Mouse (Mus musculus) adrenal gland, postnatal 36 days (tissue): ENCODE measurements at regions not wholly inside any gene's neighbourhood (a gene's known extent, or its start where the extent isn't known, plus 50 kb on each side); places are given as distances from the start of the nearest gene placed in this dataset.

ENCODE experiments used
- DNase-seq, 2 experiments: peaks; one replicate each; pipeline ENCODE4 v3.0.0; 2021; ENCODE audit warnings: mixed read lengths in 1 of 2

DNA sequence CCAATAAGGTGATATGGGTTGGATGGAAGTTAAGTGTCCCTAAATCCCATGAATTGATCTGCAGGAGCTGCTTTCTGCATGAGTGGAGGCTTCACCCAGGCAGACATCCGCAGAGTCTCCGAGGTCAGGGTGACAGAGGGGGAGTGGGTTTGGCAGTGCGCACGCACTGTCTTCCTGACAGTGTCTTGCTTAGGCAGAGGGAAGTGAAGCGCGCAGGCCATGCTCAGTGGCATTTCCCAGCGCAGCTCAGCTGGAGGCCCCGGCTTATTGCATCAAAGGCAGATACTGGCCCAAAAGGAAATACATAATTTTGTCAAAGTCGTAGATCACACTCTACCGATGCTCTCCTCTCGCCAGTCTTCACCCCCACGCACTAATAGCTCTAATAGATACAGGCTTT lies 252.7 kb upstream of the Dnajc24 start:
- DNase-seq: no peak

GRCm38 (mm10) chr2:106234358-106234757 lies 231.0 kb upstream of the Dnajc24 start:
- DNase-seq: no peak

GRCm38 (mm10) chr2:106231136-106231535 lies 227.8 kb upstream of the Dnajc24 start:
- DNase-seq: no peak

GRCm38 (mm10) chr2:106230021-106230420 lies 226.7 kb upstream of the Dnajc24 start:
- DNase-seq: no peak

DNA sequence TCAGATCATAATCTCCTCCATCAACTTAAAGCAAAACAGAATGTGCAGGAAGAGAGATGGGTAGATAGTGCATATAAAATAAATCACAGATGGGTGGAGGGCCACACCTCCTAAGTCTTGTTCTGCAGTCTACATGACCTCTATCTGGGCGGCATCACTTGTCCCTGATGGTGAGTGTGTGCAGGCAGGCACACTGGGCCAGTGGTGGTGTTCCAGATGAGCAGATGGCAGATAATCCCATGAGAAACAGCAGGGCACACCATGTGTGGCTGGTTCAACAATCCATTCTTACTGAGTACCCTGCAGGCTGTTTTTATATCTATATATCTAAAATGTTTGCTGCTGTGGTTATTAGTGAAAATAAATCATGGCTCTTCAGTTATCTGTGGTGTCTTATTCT lies 224.9 kb upstream of the Dnajc24 start:
- no peak for DNase-seq

DNA sequence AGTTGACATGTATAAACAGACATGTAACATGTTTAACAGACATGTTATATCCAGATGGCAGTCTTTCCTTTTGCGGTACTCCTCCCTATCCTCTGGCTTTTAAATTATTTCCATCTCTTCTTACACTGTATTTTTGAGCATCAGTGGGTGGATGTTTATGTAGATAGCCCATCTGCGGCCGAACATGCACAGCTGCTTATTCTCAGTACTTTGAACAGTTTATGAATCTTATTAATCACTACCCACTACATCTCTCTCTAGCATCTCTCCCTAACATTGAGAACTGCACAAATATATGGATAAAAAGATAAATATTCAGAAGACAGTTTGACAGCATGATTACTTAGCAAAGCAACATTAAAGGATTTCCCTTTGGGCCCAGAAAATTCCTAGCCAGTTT lies 212.8 kb upstream of the Dnajc24 start:
- DNase-seq: no peak

DNA sequence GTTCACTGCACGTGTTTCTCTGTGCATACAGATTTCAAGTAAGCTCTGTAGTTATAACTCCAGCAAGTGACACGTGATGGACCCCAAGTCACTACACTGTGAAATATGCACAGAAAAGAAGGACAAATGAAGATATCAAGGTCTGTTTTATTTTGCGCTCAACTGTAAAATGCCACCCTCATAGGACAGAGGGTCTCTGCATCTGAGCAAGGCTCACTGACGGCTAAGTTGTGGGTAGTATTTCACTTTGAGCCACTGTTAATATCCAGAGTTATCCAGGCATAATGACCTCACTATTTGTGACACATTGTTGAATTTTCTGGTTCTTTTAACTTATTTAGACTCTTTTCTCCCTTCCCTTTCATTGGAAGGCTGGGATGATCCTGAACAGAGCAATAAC lies 210.4 kb upstream of the Dnajc24 start:
- DNase-seq: no peak

DNA sequence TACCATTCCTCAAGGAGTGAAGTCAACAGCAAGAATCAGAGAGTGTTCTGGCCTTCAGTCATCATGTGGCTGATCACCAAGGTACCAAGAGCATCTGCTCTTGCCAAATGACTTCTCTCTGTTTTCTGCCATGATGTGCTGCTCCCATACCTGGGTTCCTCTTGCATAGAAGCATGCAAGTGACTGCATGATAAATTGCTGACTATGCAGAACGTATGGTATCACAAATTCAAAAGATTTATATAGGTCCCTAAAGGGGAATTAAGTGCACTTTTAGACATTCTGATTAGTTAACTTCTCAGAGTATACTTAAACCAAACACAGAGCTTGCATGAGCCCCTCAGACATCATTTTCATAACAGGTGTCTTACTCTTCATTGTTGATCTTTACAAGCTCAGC lies 207.4 kb upstream of the Dnajc24 start:
- no peak for DNase-seq

DNA sequence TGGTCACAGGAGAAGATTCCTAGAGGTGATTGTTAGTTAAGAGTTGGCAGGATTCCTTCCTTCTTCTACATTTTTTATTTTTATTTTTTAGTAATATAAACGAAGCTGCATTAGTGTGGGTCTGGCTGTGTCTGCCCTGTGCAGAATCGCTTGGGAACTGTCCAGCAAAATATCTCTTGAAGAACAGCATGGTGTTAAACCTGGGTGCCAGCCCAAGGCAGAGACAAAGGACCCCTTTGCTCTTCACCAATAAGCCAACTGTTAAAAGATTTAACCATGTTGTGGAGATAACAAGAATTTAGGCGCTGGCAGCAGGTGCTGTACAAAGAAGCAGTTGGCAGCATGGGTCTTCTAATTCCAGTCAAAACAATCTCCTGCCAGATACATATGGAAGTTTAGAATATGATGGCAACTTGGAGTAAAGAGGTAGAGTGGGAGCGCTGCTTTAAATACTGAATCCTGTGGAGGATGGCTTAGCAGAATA lies 205.5 kb upstream of the Dnajc24 start:
- no peak for DNase-seq

DNA sequence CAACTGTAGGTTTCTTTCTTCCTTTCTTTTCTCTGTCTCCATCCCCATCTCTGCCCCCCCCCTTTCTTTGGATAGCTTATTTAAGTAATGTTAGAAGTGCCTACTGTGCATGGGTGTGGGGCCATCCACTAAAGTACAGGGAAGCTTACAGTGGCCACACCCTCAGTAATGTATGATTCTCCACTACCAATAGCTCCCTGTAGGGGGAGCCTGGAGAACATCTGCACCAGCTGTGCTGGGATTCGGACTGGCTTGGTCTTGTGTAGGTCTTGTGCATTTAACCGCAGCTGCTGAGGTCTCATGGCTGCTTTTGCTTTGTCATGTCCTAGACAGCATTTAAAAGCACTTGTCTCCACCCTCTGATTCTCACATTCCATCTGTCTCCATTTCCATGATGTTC lies 196.8 kb upstream of the Dnajc24 start:
- no peak for DNase-seq

GRCm38 (mm10) chr2:106195170-106195569 lies 191.8 kb upstream of the Dnajc24 start:
- DNase-seq: no peak

GRCm38 (mm10) chr2:106194369-106195023 lies 191.1 kb upstream of the Dnajc24 start:
- DNase-seq: peak; percentile 78 to 81

DNA sequence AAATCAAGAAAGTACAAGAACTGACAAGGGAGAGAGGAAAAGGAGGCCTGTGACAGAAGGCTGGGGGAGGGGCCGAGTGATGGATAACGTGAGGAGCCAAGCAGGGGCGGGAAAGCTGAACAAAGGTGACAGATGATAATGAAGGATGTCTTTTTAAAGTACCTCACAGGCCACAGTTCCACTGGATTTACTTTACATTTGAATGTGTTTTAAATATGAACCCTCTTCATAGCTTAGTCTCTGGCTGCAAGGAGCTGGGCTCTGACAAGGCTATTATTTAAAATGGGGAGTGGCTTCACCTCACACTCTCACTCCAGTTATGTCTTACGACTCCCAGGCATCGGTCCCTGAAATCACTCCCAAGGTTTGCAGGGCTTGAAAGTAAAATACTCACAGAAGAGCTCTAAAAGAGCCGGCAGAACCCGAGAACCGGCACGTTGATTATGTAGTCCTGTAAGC lies 190.6 kb upstream of the Dnajc24 start:
- no peak for DNase-seq

DNA sequence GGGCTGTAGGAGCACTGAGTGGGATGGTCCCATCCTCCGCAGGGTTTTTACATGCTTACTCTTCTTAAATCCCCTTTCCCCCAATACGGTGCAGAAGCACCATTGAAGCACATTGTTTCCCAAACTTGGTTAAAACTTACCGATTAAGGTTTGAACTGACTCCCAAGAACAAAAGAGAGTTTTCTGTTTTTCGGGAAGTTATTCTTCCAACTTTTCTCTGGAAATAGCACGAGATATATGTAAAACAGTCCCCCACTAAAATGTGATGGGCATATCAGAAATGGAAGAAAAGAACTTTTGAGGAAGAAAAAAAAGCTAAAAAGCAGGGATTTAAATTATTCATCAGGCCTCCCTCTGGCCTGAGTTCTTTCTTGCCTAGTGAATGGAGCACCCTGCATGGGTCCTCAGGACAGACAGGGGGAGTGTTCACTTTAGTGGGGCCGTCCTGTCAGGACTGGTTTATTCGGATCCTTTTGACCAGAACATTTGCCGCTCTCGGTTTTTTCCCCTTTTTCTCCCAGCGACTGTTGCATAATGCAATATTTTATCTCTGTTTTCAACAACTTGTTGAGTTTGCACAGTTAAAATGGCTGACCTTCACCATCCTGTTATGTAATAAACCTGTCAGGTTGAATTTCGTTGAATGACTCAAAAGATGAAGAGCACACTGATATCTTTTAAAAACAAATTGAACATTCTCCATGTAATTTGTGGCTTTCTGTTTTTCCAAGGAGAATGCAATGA lies 187.4 kb upstream of the Dnajc24 start:
- DNase-seq: no peak

DNA sequence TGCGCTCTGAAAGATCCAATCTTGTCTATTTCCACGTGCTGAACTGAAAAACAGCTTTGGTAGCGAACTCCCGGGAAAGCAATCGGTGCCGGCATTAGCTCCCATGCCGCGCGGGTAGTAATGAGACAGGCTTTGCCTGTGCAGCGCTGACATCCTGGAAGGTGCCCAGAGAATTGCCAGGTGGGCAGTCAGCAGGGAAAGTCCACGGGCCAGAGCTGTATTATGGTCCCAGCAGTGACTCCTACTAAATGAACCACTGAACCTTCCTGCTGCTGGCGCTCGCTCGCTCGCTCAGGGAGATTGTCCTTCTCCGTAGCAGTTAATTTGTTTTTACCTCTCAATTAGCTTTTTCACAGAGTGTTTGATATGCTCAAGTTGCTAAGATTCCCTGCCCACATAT lies 180.3 kb upstream of the Dnajc24 start:
- DNase-seq: no peak

- no peak for DNase-seq
These were observed 178.7 kb upstream of the Dnajc24 start for GRCm38 (mm10) chr2:106182051-106182450.

GRCm38 (mm10) chr2:106162681-106163080 lies 159.3 kb upstream of the Dnajc24 start:
- DNase-seq: no peak

DNA sequence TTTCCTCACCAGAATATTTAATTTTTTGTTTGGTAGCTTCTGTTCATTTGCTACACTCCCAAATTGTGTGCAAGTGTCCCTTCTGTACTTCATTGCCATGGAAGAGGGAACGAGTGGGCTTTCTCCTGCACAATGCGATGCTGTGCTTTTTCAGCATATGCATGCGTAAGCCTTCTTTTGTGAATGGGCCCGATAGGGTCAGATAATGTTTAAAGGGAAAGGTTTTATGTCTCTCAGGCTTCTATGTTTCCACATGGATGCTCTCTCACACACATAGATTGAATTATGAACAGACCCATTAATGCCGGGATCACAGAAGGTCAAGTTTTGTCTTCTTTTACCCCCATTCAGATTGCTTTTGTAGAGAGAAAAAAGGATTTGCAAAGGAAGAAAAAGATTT lies 158.5 kb upstream of the Dnajc24 start:
- DNase-seq: no peak

- no peak for DNase-seq
These were observed 146.4 kb upstream of the Dnajc24 start for GRCm38 (mm10) chr2:106149701-106150100.

- no peak for DNase-seq
These were observed 137.6 kb upstream of the Dnajc24 start for GRCm38 (mm10) chr2:106140931-106141330.

DNA sequence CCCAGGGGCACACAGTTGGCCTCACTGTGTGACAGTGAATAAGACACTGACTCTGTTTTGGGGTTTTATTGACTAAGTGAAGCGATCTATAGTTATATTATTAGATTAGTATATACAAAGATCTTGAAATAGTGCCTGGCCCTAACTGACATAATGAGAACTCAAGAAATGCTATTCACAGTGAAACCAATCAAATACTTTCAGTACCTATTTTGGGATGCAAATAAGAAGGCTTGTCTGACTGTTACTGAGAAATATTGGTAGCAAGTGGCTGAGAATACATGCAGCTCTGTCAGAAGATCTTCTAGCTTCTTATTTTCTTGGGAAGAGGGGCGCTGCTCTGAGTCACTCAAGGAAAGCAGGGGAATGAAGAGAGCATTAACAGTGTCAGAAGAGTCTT lies 97.7 kb upstream of the Dnajc24 start:
- no peak for DNase-seq

- DNase-seq: no peak
These were observed 82.8 kb upstream of the Dnajc24 start for GRCm38 (mm10) chr2:106086121-106086520.
